Mouse (Mus musculus) R1 (cell line): ENCODE measurements around the gene Tctex1d2.
"Not testable (repeated sequence)": the region's sequence is repeated elsewhere in the genome, so short reads cannot be mapped to it uniquely, and the experiment has no call there.

Experiments
- DNase-seq: peaks from one replicate; pipeline ENCODE4 v3.0.0-alpha.2; 2018; ENCODE audit warnings: low read depth, low spot score

Gene Tctex1d2

DNA sequence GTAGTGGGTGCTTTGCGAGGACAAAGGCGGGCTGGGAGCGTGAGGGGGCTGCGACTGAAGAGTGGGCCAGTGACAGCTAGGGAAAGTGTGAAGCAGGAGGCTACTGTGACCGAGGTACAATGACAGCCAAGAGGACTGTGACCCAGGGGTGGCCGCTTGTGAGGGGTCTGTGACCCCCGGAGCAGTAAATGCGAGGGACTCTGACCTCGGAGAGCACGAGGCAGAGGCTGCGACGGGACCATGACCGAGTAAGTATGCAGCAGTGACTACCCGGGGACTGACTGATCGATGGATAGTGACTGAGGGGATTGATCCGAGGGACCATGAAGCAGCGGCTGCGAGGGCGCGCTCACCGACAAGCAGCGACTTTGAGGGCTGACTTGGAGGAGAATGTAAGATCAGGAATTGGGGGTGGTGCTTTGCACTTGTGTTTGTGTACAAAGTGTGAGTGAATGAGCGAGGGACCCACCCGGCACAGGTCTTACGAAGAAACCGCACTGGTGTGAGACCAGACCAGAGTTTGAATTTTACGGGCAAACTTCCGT is 11.6 kb downstream of the Tctex1d2 start:
- peak; percentile 49 for DNase-seq

GRCm38 (mm10) chr16:32431926-32432325 is 12.4 kb downstream of the Tctex1d2 start:
- no peak for DNase-seq

DNA sequence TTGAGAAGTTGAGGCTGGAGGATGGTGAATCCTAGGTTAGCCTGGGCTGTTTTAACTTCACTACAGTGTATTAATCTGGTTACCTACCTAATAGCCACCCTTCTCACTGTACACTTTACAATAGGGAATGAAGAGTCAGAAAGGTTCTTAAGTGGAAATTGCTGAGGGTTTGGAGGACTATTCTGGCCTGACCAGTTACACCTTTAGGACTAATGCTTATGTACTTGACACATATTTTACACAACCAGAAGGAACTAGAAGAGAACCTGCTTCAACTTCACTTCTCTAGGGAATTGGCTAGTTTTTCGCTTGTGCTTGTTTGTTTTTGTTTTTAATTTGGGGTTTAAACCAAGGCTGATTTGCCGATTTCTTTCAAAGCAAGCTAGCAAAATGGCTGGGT is 13.6 kb downstream of the Tctex1d2 start:
- DNase-seq = no peak

- DNase-seq = no peak
Observed at GRCm38 (mm10) chr16:32434066-32434465, 14.6 kb downstream of the Tctex1d2 start.

DNA sequence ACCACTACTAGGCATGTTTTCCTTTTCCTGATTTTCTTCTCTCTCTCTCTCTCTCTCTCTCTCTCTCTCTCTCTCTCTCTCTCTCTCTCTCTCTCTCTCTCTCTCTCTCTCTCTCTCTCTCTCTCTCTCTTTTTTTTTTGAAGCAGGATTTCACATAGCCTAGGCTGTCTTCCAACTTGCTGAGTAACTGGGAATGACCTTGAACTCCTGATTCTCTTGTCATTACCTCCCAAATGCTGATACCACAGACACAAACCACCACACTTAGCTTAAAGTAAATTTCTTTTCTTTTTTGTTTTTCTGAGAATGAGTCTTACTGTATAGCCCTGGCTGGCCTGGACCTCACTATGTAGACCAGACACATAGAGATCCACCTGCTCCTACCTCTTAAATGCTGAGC is 15.2 kb downstream of the Tctex1d2 start:
- no peak for DNase-seq

- DNase-seq = no peak
Observed at GRCm38 (mm10) chr16:32436657-32437056, 17.2 kb downstream of the Tctex1d2 start.

DNA sequence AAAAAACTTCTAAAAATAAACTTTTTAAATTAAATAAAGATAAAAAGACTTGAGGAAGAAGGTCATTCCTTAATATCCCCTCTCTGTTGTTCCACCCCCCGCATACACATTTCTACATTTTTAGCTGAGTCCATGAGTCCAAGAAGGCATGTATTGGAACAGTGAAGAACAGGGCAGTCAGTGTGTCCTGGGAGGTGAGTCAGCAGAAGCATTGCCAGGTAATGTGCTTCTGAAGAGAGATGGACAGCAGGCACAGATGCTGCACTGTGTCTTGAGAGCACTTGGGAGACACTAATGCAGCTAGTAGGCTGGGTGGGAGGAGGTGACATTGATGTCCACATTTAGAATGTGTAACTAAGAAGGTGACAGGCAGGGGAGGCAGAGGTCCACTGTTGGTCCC is 17.8 kb downstream of the Tctex1d2 start:
- no peak for DNase-seq

DNA sequence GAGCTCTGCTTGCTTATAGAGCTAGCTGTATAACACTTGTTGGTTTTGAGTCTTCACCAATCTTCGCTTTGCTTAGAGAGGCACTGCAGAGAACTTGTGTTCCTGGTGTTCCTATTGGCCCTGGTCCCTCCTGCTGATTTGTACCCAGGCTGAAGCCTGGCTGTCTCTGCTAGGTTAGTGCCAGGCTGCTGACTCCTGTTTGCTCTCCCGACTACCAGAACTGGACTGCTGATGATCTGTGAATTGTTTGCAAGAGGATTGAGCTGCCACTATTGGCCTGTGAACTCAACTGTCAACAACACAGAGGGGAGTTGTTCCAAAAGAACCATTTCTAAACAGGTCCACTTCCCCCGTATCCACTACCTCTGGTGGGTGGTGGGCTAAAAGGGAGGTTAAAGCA is 21.9 kb downstream of the Tctex1d2 start:
- DNase-seq = no peak

DNA sequence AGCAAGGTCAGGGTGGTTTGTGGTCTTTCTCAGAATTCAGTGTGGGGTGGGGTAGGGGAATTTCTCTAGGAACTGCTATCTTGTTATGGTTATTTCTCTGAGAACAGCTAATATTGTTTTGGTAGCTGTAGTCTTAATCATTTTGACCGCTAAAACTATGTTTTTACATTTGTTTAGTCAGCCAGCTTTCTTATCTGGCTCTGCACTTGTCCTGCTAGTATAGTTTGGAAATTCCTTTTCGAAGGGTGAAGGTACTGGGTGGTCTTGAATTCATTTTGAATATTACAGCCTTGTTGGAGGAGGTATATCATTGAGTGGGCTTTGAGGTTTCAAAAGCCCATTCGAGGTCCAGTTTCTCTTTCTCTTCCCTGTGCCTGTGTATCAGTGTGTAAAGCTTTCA is 25.1 kb downstream of the Tctex1d2 start:
- DNase-seq = not testable (repeated sequence)

- DNase-seq = no peak
Observed at GRCm38 (mm10) chr16:32445558-32445957, 26.1 kb downstream of the Tctex1d2 start.

DNA sequence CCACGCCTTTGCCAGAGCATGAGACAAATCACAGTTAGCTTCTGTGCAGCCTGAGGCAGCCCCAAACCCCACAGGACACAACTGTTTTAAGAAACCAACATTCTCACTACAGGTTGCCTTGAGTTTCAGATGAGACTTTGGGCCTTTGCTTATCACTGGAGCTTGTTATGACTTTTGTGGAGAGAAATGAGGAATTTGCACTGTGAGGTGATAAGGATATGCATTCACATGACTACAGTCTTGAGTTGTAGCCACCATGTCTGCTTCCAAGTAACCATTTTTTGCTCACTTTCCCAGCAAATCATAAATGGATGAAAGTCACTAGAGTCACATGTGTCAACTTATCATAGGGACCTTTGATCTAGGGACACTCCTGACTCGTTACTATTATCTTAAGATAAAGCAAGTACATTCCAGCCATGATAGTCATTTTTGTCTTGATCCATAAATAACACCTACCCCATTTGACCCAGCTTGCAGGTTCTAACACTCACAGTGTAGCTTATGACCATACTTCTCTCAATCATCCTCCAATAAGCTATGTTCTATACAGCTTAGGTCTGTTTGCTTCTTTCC is 27.1 kb downstream of the Tctex1d2 start:
- no peak for DNase-seq

DNA sequence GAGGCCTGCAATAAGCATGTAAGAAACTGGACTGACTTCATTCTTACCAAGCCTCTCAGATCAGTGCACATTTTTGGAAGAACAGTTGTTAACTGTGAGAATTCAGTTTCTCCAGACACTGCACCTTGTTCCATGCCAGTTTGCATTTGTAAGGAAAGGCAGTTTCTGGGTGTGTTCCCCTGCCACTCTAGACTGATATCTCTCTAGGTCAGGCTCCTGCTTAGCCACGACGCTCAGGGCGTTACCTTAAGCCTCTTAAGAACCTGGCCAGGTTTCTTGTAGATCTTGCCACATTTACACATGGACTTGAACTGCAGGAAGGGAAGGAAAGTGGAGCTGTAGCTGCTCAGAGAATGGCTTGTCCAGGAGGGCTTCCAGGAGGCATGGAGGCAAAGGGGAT is 30.2 kb downstream of the Tctex1d2 start:
- no peak for DNase-seq

- DNase-seq = no peak
Observed at GRCm38 (mm10) chr16:32450133-32450532, 30.6 kb downstream of the Tctex1d2 start.

GRCm38 (mm10) chr16:32453102-32453501 is 33.6 kb downstream of the Tctex1d2 start:
- DNase-seq = no peak

- DNase-seq = no peak
Observed at GRCm38 (mm10) chr16:32454646-32455045, 35.1 kb downstream of the Tctex1d2 start.

- DNase-seq = no peak
Observed at GRCm38 (mm10) chr16:32456086-32456485, 36.6 kb downstream of the Tctex1d2 start.

GRCm38 (mm10) chr16:32456761-32457160 is 37.3 kb downstream of the Tctex1d2 start:
- no peak for DNase-seq

DNA sequence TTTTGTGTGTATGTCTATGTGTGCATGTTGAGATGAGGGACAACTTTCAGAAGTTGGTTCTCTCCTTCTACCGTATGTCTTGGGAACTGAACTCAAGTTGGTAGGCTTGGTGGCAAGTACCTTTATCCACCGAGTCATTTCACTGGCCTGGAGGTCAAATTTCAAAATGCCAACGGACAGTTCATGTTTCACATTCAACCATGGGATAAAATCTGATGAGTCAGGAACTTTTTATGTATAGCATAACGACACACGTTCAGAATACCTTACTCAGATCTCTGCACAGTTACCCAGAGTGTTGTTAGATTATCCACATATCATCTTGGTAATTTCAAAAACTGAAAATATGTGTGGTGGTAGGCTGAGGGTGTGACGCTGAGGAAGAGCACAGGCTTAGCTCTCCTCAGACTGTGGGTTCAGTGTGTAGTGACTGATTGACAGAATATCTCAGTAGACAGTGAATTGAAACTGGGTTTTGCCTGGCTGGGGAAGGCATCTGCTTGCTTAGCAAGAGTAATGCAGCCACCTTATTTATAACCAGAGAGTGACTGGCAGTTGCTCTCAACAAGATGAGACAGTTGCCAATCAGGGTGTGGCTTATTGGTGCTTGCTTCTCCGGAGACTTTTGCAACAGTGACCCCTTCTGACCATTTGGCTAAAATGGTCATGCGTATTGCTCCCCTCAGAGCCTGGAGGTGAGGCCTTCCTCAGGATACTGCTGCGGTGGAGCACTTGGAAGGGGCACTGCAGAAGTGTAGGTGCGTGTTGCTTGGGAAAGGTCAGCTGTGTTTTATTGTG is 38.3 kb downstream of the Tctex1d2 start:
- DNase-seq = peak; percentile 75

GRCm38 (mm10) chr16:32460518-32460917 is 41.0 kb downstream of the Tctex1d2 start:
- DNase-seq = no peak

DNA sequence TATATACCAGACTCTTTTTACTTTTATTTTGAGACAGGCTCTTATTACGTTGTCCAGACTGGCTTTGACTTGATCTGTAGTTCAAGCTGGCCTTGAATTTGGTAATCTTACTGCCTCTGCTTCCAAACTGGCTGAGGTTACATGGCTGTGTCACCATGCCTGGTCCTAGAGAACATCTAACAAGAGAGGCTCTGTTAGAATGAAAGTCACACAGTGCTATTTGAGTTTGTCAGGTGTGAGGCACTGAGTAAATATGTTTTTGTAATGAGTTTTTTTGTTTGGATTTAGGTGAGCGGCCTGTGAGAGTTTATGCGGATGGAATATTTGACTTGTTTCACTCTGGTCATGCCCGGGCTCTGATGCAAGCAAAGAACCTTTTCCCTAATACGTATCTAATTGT is 42.2 kb downstream of the Tctex1d2 start:
- DNase-seq = no peak

GRCm38 (mm10) chr16:32462950-32463349 is 43.4 kb downstream of the Tctex1d2 start:
- no peak for DNase-seq

DNA sequence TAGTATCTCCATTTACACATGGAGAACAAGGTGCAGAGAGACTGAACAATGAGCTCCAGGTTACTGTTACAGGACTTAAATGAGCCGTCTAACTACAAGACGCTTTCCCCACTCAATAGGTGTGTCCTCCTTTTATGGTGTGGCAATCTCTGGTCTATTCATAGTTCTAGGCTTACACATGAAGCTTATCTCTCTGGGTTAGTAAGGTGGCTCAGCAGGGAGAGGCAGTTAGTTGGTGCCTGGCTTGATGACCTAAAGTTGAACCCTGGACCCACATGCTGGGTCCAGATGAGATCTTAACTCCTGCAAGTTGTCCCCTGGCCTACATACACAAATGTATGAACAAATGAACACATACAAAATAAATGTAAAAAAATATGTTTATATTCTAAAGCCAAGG is 43.9 kb downstream of the Tctex1d2 start:
- DNase-seq = peak; percentile 55

GRCm38 (mm10) chr16:32464908-32465307 is 45.4 kb downstream of the Tctex1d2 start:
- no peak for DNase-seq
